ENCODE assay signal across 13 mouse cellular contexts in the genomic region with DNA sequence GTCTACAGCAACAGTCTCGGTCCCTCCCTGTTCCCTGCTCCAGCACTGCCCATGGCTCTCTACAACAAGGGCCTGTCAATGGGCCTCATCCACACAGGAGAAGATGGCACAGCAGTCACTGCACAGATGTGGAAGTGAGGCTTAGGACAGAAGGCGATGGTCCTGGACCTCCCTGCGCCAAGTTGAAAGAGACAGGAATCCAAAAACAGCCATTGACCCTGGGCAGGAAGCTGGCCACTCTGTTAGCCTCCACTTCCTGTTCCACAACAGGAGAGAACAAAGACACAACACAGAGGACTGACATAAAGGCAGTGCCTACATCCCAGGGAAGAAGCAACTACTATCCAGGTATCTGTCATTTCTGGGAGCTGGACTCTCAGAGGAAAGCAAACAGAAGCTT. TPM values are rescaled to one million over a fixed set of nuclear protein-coding genes. Genes with fewer than 3 reads are reported as not detected.
DNase-seq lines count a peak whose midpoint lies in the region; ATAC-seq and TF ChIP-seq lines count a peak whose summit lies in the region.
"Had no signal": no experiment of that assay in that cellular context is flagged by ENCODE, and none has a peak within 500 bp of the region (broad histone marks: within the 10 kb centered on the region; RNA-seq: fewer than 3 reads in every experiment).

No protein-coding gene starts in this region.

- H3K4me1 ChIP-seq in intestine, embryonic 15.5 days (replicated peaks): peaks cover 20% of the 10 kb centered on the region
- H3K4me1 ChIP-seq in intestine, embryonic 16.5 days (ENCODE audit: control insufficient read depth, insufficient read depth, low read length): peaks cover 2% of the 10 kb centered on the region; the same call in 1 of the 2 replicates
- H3K4me1 ChIP-seq in lung, postnatal 0 days (ENCODE audit: insufficient read depth, low read depth, low read length): peaks cover 8% of the 10 kb centered on the region; the same call in 1 of the 2 replicates
- H3K4me1 ChIP-seq in lung, adult 2 months (ENCODE audit: control insufficient read depth, insufficient read depth, low read length): peaks cover 17% of the 10 kb centered on the region
- H3K4me1 ChIP-seq in heart, embryonic 16.5 days (ENCODE audit: control insufficient read depth, insufficient read depth, low read length): peaks cover 8% of the 10 kb centered on the region
- H3K4me1 ChIP-seq in liver, postnatal 0 days (ENCODE audit: insufficient read depth): peaks cover 16% of the 10 kb centered on the region

- H3K27ac ChIP-seq in intestine, embryonic 15.5 days: 0 out of 2 replicates have a peak overlapping the region, but pooled peaks have one; percentile 54
- no peak overlapping the region; the same call in 1 of the 2 replicates for H3K27ac ChIP-seq in intestine, embryonic 16.5 days (ENCODE audit: low read length)
- peak overlapping the region; percentile 73; the same call in 1 of the 2 replicates for H3K27ac ChIP-seq in lung, postnatal 0 days (ENCODE audit: low read length)
- H3K27ac ChIP-seq in heart, embryonic 16.5 days (ENCODE audit: low read length): peak overlapping the region; percentile 60
- peak overlapping the region; percentile 35; the same call in 1 of the 2 replicates for H3K27ac ChIP-seq in liver, postnatal 0 days (ENCODE audit: low read depth)
- H3K27ac ChIP-seq: forebrain, embryonic 12.5 days; layer of hippocampus, adult 2 months; midbrain, embryonic 15.5 days; neural tube, embryonic 12.5 days had no signal

- H3K36me3 ChIP-seq in intestine, embryonic 15.5 days: no peaks in the 10 kb centered on the region
- H3K36me3 ChIP-seq in intestine, embryonic 16.5 days (ENCODE audit: control insufficient read depth, insufficient read depth, low read length): no peaks in the 10 kb centered on the region
- H3K36me3 ChIP-seq in lung, postnatal 0 days (ENCODE audit: insufficient read depth, low read length): no peaks in the 10 kb centered on the region
- no peaks in the 10 kb centered on the region for H3K36me3 ChIP-seq in heart, embryonic 16.5 days (ENCODE audit: control insufficient read depth, insufficient read depth)
- H3K36me3 ChIP-seq in liver, postnatal 0 days (replicated peaks; ENCODE audit: insufficient read depth, low read length): peaks cover 2% of the 10 kb centered on the region; the same call in 1 of the 2 replicates
- H3K36me3 ChIP-seq: midbrain, embryonic 15.5 days had no signal

- DNase-seq in lung, postnatal 0 days (ENCODE audit: low spot score): no peak
- DNase-seq in lung, adult 2 months: no peak
- DNase-seq in liver, postnatal 0 days: no peak
- no peak for DNase-seq in frontal cortex, postnatal 10 days (ENCODE audit: low spot score in 2 of 2)
- DNase-seq: cerebellum, adult 11-12 months had no signal

- no peak for ATAC-seq in intestine, embryonic 15.5 days
- ATAC-seq in intestine, embryonic 16.5 days: no peak
- no peak for ATAC-seq in lung, postnatal 0 days
- ATAC-seq in heart, embryonic 16.5 days (replicated peaks; ENCODE audit: extremely low read depth, insufficient read depth, low FRiP score): no peak
- ATAC-seq in liver, postnatal 0 days: no peak
- no peak for ATAC-seq in CD4-positive, CD25-positive, alpha-beta regulatory T cell, adult 4 months
- ATAC-seq: midbrain, embryonic 15.5 days had no signal

- H3K9me3 ChIP-seq in intestine, embryonic 15.5 days: no peaks in the 10 kb centered on the region
- H3K9me3 ChIP-seq in intestine, embryonic 16.5 days (ENCODE audit: control insufficient read depth, low read length): 0 out of 2 replicates have a peak, but pooled peaks cover 2% of the 10 kb centered on the region
- no peaks in the 10 kb centered on the region for H3K9me3 ChIP-seq in lung, postnatal 0 days (ENCODE audit: low read length)
- no peaks in the 10 kb centered on the region for H3K9me3 ChIP-seq in heart, embryonic 16.5 days (replicated peaks; ENCODE audit: control insufficient read depth, low read length)
- H3K9me3 ChIP-seq in liver, postnatal 0 days (ENCODE audit: low read length): no peaks in the 10 kb centered on the region
- H3K9me3 ChIP-seq: forebrain, embryonic 12.5 days; midbrain, embryonic 15.5 days; neural tube, embryonic 12.5 days had no signal

- no peak overlapping the region for H3K4me3 ChIP-seq in intestine, embryonic 15.5 days (replicated peaks)
- no peak overlapping the region for H3K4me3 ChIP-seq in intestine, embryonic 16.5 days (ENCODE audit: low read length)
- no peak overlapping the region for H3K4me3 ChIP-seq in lung, postnatal 0 days (ENCODE audit: low read depth, low read length)
- H3K4me3 ChIP-seq in lung, adult 2 months (replicated peaks; ENCODE audit: extremely low read depth, low read depth, low read length): no peak overlapping the region
- no peak overlapping the region for H3K4me3 ChIP-seq in heart, embryonic 16.5 days (ENCODE audit: low read length)
- no peak overlapping the region for H3K4me3 ChIP-seq in liver, postnatal 0 days (ENCODE audit: low read depth, low read length)
- H3K4me3 ChIP-seq: forebrain, embryonic 12.5 days; layer of hippocampus, adult 2 months; midbrain, embryonic 15.5 days; neural tube, embryonic 12.5 days had no signal

- no peak for TF ChIP-seq EP300 in lung, postnatal 0 days (IDR thresholded peaks at IDR 0.05)
- no peak for TF ChIP-seq EP300 in liver, postnatal 0 days (IDR thresholded peaks at IDR 0.05; ENCODE audit: low read depth)

- no peak overlapping the region for H3K4me2 ChIP-seq in intestine, embryonic 15.5 days (replicated peaks)
- H3K4me2 ChIP-seq in intestine, embryonic 16.5 days (ENCODE audit: low read depth, low read length): no peak overlapping the region
- H3K4me2 ChIP-seq in lung, postnatal 0 days (replicated peaks; ENCODE audit: low read depth, low read length): no peak overlapping the region
- H3K4me2 ChIP-seq in heart, embryonic 16.5 days (ENCODE audit: low read depth, low read length): no peak overlapping the region
- H3K4me2 ChIP-seq in liver, postnatal 0 days (ENCODE audit: low read depth, low read length): no peak overlapping the region
- H3K4me2 ChIP-seq: forebrain, embryonic 12.5 days; midbrain, embryonic 15.5 days; neural tube, embryonic 12.5 days had no signal

- TF ChIP-seq POLR2A in lung, adult 2 months (IDR thresholded peaks at IDR 0.05; ENCODE audit: borderline replicate concordance, extremely low read depth, low read depth, low read length): no peak

- H3K9ac ChIP-seq in intestine, embryonic 15.5 days: no peak overlapping the region
- no peak overlapping the region for H3K9ac ChIP-seq in intestine, embryonic 16.5 days (ENCODE audit: low read depth, low read length)
- no peak overlapping the region for H3K9ac ChIP-seq in lung, postnatal 0 days (replicated peaks; ENCODE audit: low read depth)
- no peak overlapping the region for H3K9ac ChIP-seq in heart, embryonic 16.5 days (ENCODE audit: low read length)
- no peak overlapping the region for H3K9ac ChIP-seq in liver, postnatal 0 days (replicated peaks)
- H3K9ac ChIP-seq: forebrain, embryonic 12.5 days; midbrain, embryonic 15.5 days; neural tube, embryonic 12.5 days had no signal

- WGBS in intestine, embryonic 15.5 days: 80% methylated on average over 3 of the region's 3 CpGs
- 75% methylated on average over 3 of the region's 3 CpGs for WGBS in intestine, embryonic 16.5 days
- 66% methylated on average over 3 of the region's 3 CpGs for WGBS in lung, postnatal 0 days
- WGBS in lung, adult 2 months: 59% methylated on average over 3 of the region's 3 CpGs
- 83% methylated on average over 3 of the region's 3 CpGs for WGBS in heart, embryonic 16.5 days
- 69% methylated on average over 3 of the region's 3 CpGs for WGBS in liver, postnatal 0 days (ENCODE audit: insufficient replicate concordance)

- no peaks in the 10 kb centered on the region for H3K27me3 ChIP-seq in intestine, embryonic 15.5 days (replicated peaks)
- no peaks in the 10 kb centered on the region for H3K27me3 ChIP-seq in intestine, embryonic 16.5 days (replicated peaks; ENCODE audit: control insufficient read depth, insufficient read depth, low read length)
- no peaks in the 10 kb centered on the region for H3K27me3 ChIP-seq in lung, postnatal 0 days (replicated peaks; ENCODE audit: insufficient read depth, low read length)
- no peaks in the 10 kb centered on the region for H3K27me3 ChIP-seq in heart, embryonic 16.5 days (ENCODE audit: control insufficient read depth, insufficient read depth, low read length)
- no peaks in the 10 kb centered on the region for H3K27me3 ChIP-seq in liver, postnatal 0 days (ENCODE audit: insufficient read depth, low read length)
- H3K27me3 ChIP-seq: midbrain, embryonic 15.5 days; neural tube, embryonic 12.5 days had no signal

- TF ChIP-seq CTCF in lung, postnatal 0 days (IDR thresholded peaks at IDR 0.05): no peak
- no peak for TF ChIP-seq CTCF in lung, adult 2 months (IDR thresholded peaks at IDR 0.05; ENCODE audit: insufficient read depth, low read length)
- TF ChIP-seq CTCF in liver, postnatal 0 days (IDR thresholded peaks at IDR 0.05; ENCODE audit: low read depth): no peak

RNA-seq across cellular contexts. Expression of a gene that starts 45.6 kb away (rescaled TPM):
- polyA plus RNA-seq in intestine, embryonic 15.5 days (2015; fragmentation: Nextera tagmentation; extraction: Ambion mirVana): 5.4 and 6.1 TPM in 2 replicates
- 4.1 and 4.8 TPM in 2 replicates for polyA plus RNA-seq in intestine, embryonic 16.5 days (2015; fragmentation: Nextera tagmentation; extraction: Ambion mirVana)
- polyA plus RNA-seq in lung, postnatal 0 days (2015; fragmentation: Nextera tagmentation; extraction: Ambion mirVana): 11.8 and 12.1 TPM in 2 replicates
- 30.9 and 32.7 TPM in 2 replicates for polyA plus RNA-seq in lung, adult 2 months (2012; rRNA removed)
- 2.6 and 3.8 TPM in 2 replicates for polyA plus RNA-seq in heart, embryonic 16.5 days (2015; fragmentation: Nextera tagmentation; extraction: Ambion mirVana)
- 5.4 and 6.3 TPM in 2 replicates for polyA plus RNA-seq in liver, postnatal 0 days (2015; fragmentation: Nextera tagmentation; extraction: Ambion mirVana)
- 1 to 10 TPM; 9.9 to 10.0 TPM for polyA plus RNA-seq in CD4-positive, CD25-positive, alpha-beta regulatory T cell, adult 4 months (2017; shearing (Covaris generic))
